Mouse (Mus musculus): ENCODE results near the gene Ltb4r2. TPM values are rescaled to one million over a fixed set of nuclear protein-coding genes. Genes with fewer than 3 reads are reported as not detected.

Ltb4r2 gene
- polyA plus RNA-seq, 1 experiment from 2014 or later = 0.41 TPM

DNA sequence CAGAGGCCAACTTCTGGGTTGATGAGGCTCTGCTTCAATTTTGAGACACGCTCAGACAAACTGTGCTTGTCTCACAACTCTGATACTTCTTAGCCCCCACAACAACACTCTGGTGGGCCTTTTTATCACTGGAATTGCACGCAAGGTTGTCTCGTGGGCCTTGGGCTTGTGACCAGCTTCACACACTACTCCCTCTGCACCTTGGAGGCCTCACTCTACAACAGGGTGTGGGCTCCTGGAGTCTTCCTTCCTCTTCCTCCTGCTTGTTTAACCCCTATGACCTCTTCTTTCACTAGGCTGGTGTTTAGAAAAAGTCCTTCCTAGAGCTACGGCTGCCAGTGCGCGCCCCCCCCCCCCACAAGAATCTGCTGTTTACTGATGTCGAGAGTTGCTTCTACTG is 15.5 kb downstream of the Ltb4r2 start:
- no peaks in the 10 kb centered on the region for H3K9me3 ChIP-seq (ENCODE audit: low read length)
- peaks cover 1% of the 10 kb centered on the region; the same call in 1 of the 2 replicates for H3K27me3 ChIP-seq (ENCODE audit: insufficient read depth, low read length)
- no peak overlapping the region for H3K4me3 ChIP-seq (ENCODE audit: low read length)
- no peaks in the 10 kb centered on the region for H3K36me3 ChIP-seq (ENCODE audit: insufficient read depth, low read length)
- WGBS = 65% methylated on average over 7 of the region's 7 CpGs
- no peak overlapping the region for H3K9ac ChIP-seq (replicated peaks; ENCODE audit: low read length)
- H3K4me2 ChIP-seq (replicated peaks; ENCODE audit: low read depth, low read length) = no peak overlapping the region
- ATAC-seq (ENCODE audit: low FRiP score, low TSS enrichment) = no peak
- peaks cover 4% of the 10 kb centered on the region for H3K4me1 ChIP-seq (ENCODE audit: insufficient read depth, low read length)
- no peak overlapping the region for H3K27ac ChIP-seq (ENCODE audit: low read length)

DNA sequence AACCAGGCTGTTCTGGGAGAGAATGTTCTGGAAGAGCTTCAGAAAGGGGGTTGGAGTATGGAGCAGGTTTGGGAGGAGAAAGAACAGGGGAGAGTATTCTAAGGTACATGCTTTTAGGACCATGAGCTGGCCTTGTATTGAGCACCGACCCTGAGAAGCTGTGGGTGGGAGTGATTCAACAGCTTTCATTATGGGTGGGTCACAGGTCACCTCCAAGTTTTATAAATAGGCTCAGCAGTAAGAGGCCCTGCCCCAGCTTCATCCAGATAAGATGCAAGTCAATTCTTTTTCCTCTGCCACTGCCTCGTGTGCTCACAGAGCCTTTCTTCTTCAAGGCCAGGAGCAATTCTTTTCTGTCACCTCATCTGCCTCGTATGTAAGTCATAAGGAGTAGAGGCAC is 15.9 kb downstream of the Ltb4r2 start:
- Histone ChIP-seq H3K36me3 (ENCODE audit: insufficient read depth, low read length) (no peaks in the 10 kb centered on the region), H3K4me3 (ENCODE audit: low read length) (no peak overlapping the region), H3K4me1 (ENCODE audit: insufficient read depth, low read length) (peaks cover 8% of the 10 kb centered on the region), H3K4me2 (replicated peaks; ENCODE audit: low read depth, low read length) (no peak overlapping the region), H3K9me3 (ENCODE audit: low read length) (no peaks in the 10 kb centered on the region), H3K9ac (replicated peaks; ENCODE audit: low read length) (no peak overlapping the region), H3K27ac (ENCODE audit: low read length) (no peak overlapping the region), H3K27me3 (ENCODE audit: insufficient read depth, low read length) (peaks cover 6% of the 10 kb centered on the region)
- WGBS = 37% methylated on average over 3 of the region's 3 CpGs
- ATAC-seq (ENCODE audit: low FRiP score, low TSS enrichment) = no peak

DNA sequence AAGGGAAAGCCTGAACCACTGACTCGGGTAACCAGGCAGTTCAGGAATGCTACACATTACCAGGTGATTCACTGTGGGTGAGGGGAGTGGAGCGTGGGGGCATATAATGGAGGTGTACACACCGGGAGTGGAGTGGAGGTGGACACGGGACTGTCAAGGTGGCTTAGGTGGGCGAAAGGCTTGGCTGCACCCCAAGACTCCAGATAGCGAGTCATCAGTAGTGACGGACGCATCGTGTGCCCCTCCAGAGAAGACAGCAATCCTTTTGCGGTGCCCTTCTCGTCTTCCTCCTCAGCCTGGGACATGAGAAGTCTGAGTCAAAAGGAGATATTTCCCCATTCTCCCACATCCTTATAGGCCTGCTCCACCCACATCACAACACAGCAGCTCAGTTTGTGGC is 16.6 kb downstream of the Ltb4r2 start:
- 87% methylated on average over 11 of the region's 11 CpGs for WGBS
- H3K9ac ChIP-seq (replicated peaks; ENCODE audit: low read length) = no peak overlapping the region
- no peak overlapping the region for H3K4me2 ChIP-seq (replicated peaks; ENCODE audit: low read depth, low read length)
- ATAC-seq (ENCODE audit: low FRiP score, low TSS enrichment) = no peak
- no peak overlapping the region for H3K27ac ChIP-seq (ENCODE audit: low read length)
- peaks cover 14% of the 10 kb centered on the region for H3K4me1 ChIP-seq (ENCODE audit: insufficient read depth, low read length)
- H3K36me3 ChIP-seq (ENCODE audit: insufficient read depth, low read length) = no peaks in the 10 kb centered on the region
- H3K4me3 ChIP-seq (ENCODE audit: low read length) = no peak overlapping the region
- no peaks in the 10 kb centered on the region for H3K9me3 ChIP-seq (ENCODE audit: low read length)
- H3K27me3 ChIP-seq (ENCODE audit: insufficient read depth, low read length) = peaks cover 12% of the 10 kb centered on the region

DNA sequence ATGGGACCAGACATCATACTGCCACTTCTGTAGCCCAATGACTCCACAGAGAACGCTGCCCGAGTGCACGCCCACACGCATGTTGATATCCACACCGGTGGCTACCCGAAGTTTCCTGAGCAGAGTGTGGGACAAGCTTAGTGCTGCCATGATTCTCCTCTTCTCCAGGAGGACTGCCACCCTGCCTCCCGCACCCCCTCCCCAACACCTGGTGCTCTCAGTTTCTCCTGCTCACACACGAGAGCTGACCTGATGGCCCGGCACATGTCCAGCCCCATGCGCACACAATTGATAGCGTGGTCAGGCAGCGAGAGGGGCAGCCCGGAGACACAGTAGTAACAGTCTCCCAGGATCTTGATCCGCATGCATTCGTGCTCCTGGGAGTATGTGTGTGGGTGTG is 17.5 kb downstream of the Ltb4r2 start:
- 85% methylated on average over 15 of the region's 15 CpGs for whole genome bisulfite sequencing
- Histone ChIP-seq H3K27ac (ENCODE audit: low read length) (no peak overlapping the region), H3K4me1 (ENCODE audit: insufficient read depth, low read length) (peaks cover 14% of the 10 kb centered on the region), H3K9ac (replicated peaks; ENCODE audit: low read length) (no peak overlapping the region), H3K4me3 (ENCODE audit: low read length) (no peak overlapping the region), H3K4me2 (replicated peaks; ENCODE audit: low read depth, low read length) (no peak overlapping the region), H3K36me3 (ENCODE audit: insufficient read depth, low read length) (no peaks in the 10 kb centered on the region), H3K9me3 (ENCODE audit: low read length) (no peaks in the 10 kb centered on the region), H3K27me3 (ENCODE audit: insufficient read depth, low read length) (peaks cover 12% of the 10 kb centered on the region)
- ATAC-seq (ENCODE audit: low FRiP score, low TSS enrichment) = no peak

DNA sequence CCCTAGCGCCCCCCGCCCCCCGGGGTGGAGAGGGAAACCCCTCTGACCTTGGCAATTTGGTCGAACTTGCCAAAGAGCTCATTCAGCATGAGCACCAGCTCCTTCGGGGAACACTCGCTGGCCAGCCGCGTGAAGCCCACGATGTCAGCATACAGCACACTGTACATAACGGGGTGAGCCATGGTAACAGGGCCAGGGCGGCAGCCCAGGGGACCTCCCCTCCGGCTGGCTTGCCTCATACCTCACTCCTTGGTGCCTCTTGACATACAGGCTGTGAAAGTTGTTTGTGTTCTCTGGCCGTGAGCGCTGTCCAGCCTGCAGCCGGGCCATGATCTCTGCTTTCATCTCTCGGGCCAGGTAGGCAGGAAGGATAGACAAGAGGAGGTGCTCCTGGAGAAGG is 18.4 kb downstream of the Ltb4r2 start:
- Histone ChIP-seq H3K9me3 (ENCODE audit: low read length) (no peaks in the 10 kb centered on the region), H3K27ac (ENCODE audit: low read length) (no peak overlapping the region), H3K36me3 (ENCODE audit: insufficient read depth, low read length) (no peaks in the 10 kb centered on the region), H3K4me3 (ENCODE audit: low read length) (no peak overlapping the region), H3K4me1 (ENCODE audit: insufficient read depth, low read length) (peaks cover 14% of the 10 kb centered on the region), H3K9ac (replicated peaks; ENCODE audit: low read length) (no peak overlapping the region), H3K4me2 (replicated peaks; ENCODE audit: low read depth, low read length) (no peak overlapping the region), H3K27me3 (ENCODE audit: insufficient read depth, low read length) (peaks cover 12% of the 10 kb centered on the region)
- 59% methylated on average over 16 of the region's 16 CpGs for WGBS
- ATAC-seq (ENCODE audit: low FRiP score, low TSS enrichment) = no peak

DNA sequence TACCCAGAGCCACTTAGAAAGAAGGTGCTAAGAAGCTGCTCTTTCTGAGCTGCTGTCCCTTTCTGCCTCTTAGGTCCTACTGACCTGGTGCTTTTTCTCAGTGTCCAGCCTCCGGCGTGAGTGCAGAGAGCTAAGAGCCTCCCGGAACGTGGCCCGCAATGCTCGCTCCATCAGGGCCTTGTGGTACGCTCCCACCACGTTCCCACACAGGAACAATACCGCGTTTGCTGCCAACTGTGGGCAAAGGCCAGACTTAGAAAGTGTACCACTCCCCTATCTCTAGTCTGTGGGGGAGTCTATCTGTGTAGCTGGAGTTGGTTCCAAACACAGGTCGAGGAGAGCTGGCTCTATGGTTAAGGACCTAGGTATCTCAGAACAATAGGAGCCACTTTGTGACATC is 19.5 kb downstream of the Ltb4r2 start:
- Histone ChIP-seq H3K27ac (ENCODE audit: low read length) (no peak overlapping the region), H3K27me3 (ENCODE audit: insufficient read depth, low read length) (peaks cover 12% of the 10 kb centered on the region), H3K4me1 (ENCODE audit: insufficient read depth, low read length) (peaks cover 14% of the 10 kb centered on the region), H3K9me3 (ENCODE audit: low read length) (no peaks in the 10 kb centered on the region), H3K4me2 (replicated peaks; ENCODE audit: low read depth, low read length) (no peak overlapping the region), H3K36me3 (ENCODE audit: insufficient read depth, low read length) (no peaks in the 10 kb centered on the region), H3K9ac (replicated peaks; ENCODE audit: low read length) (no peak overlapping the region), H3K4me3 (ENCODE audit: low read length) (no peak overlapping the region)
- 78% methylated on average over 11 of the region's 11 CpGs for WGBS
- ATAC-seq (ENCODE audit: low FRiP score, low TSS enrichment) = no peak

DNA sequence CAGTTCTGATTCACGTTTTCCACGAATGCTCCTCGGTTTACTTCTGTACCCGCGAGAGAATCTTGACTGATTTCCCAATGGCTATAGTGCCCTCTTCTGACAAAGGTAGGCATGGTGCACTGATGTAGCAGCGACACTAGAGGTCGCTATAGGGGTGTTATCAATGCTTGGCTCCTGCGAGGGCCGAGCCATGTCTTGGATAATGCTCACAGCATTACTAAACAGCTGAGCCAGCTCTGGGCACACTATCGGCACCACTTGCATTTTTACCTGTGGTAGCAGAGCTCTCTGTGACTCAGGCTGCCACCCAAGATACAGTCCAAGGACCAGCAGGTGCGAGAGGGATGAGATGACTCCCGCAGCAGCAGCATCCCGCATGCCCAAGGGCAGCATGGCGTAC is 20.1 kb downstream of the Ltb4r2 start:
- peak overlapping the region; percentile 28 for H3K4me3 ChIP-seq (ENCODE audit: low read length)

DNA sequence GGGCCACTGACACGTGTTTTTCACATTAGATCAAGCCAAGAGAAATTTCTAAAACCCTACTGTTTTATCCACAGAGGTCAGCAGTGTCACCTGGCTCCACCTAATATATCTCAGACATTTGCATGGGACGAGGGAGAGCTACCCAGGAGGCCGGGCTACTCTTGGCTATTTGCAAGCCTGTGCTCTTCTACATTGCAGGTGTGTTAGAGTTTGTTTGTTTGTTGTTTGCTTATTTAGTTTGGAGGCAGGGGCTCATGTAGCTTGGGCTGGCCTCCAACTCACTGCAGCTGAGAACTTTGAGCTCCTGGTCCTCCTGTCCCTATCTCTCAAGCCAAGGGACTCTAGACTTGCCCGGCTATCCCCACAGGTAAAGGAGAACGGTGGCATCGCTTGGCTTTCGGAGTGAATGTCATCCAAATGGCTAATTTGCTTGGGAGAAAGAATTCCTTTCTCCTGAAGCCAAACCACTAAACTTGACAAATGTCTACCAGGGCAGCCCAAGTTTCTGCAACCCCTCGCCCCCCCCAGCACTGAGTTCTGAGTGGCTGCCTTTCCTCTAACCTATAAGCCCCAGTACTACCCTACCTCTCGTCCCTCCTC is 21.2 kb downstream of the Ltb4r2 start:
- peak overlapping the region; percentile 50 for H3K9ac ChIP-seq (replicated peaks; ENCODE audit: low read length)
- H3K4me1 ChIP-seq (ENCODE audit: insufficient read depth, low read length) = peaks cover 14% of the 10 kb centered on the region
- no peaks in the 10 kb centered on the region for H3K36me3 ChIP-seq (ENCODE audit: insufficient read depth, low read length)
- ATAC-seq (ENCODE audit: low FRiP score, low TSS enrichment) = no peak
- H3K27ac ChIP-seq (ENCODE audit: low read length) = peak overlapping the region; percentile 80
- H3K9me3 ChIP-seq (ENCODE audit: low read length) = no peaks in the 10 kb centered on the region
- peak overlapping the region; percentile 63 for H3K4me2 ChIP-seq (replicated peaks; ENCODE audit: low read depth, low read length)
- H3K27me3 ChIP-seq (ENCODE audit: insufficient read depth, low read length) = peaks cover 12% of the 10 kb centered on the region
- WGBS = 39% methylated on average over 9 of the region's 9 CpGs
- H3K4me3 ChIP-seq (ENCODE audit: low read length) = peak overlapping the region; percentile 51

More for the DNA sequence above, 20.1 kb downstream of the Ltb4r2 start:
- H3K4me1 ChIP-seq (ENCODE audit: insufficient read depth, low read length) = peaks cover 14% of the 10 kb centered on the region
- peak overlapping the region; percentile 40; the same call in 1 of the 2 replicates for H3K9ac ChIP-seq (replicated peaks; ENCODE audit: low read length)
- H3K9me3 ChIP-seq (ENCODE audit: low read length) = no peaks in the 10 kb centered on the region
- ATAC-seq (ENCODE audit: low FRiP score, low TSS enrichment) = peak; percentile 53; the same call in 1 of the 2 replicates
- no peak overlapping the region for H3K27ac ChIP-seq (ENCODE audit: low read length)
- H3K36me3 ChIP-seq (ENCODE audit: insufficient read depth, low read length) = no peaks in the 10 kb centered on the region
- 13% methylated on average over 14 of the region's 14 CpGs for WGBS
- peak overlapping the region; percentile 41 for H3K4me2 ChIP-seq (replicated peaks; ENCODE audit: low read depth, low read length)
- peaks cover 12% of the 10 kb centered on the region for H3K27me3 ChIP-seq (ENCODE audit: insufficient read depth, low read length)

DNA sequence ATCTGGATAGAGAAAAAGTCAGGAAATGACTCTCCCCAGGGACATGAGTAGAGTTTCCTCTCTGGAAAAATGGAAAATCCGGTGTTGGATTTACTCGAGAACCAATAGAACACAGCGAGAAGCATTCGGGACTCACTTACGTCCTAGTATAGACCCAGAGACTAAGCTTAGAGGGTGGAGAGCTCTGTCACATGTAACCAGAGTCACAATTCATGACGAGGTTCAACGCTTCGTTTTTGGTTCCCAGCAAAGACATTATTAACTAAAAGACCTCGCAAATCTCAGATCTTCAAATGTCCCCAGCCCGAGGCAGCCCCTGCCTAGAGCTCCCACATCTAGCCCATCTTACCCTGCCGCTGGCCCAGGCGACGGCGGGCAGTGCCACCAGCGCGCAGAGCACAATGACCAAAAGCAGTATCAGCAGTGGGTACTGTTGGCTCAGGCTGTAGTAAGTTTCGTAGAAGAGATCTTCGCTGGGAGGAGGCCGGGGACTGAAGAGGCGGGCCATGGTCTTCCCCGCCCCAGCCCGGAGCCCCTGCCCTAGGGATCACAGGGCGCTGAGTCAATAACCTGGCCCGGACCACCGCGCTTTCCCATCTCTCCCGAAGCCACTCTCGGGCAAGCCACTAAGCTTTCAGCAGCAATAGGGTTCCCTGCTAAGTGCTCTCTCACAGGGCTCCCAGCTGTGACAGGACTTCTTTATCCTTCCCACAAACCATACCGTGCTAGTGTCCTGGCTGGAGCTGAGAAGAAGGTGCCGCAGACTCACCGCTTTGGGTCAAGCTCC is 22.1 kb downstream of the Ltb4r2 start:
- Histone ChIP-seq H3K9ac (replicated peaks; ENCODE audit: low read length) (peak overlapping the region; percentile 62), H3K27me3 (ENCODE audit: insufficient read depth, low read length) (peaks cover 12% of the 10 kb centered on the region), H3K9me3 (ENCODE audit: low read length) (no peaks in the 10 kb centered on the region), H3K4me2 (replicated peaks; ENCODE audit: low read depth, low read length) (peak overlapping the region; percentile 63), H3K4me1 (ENCODE audit: insufficient read depth, low read length) (peaks cover 23% of the 10 kb centered on the region), H3K36me3 (ENCODE audit: insufficient read depth, low read length) (no peaks in the 10 kb centered on the region), H3K4me3 (ENCODE audit: low read length) (peak overlapping the region; percentile 51), H3K27ac (ENCODE audit: low read length) (peak overlapping the region; percentile 80)
- peak; percentile 69 for ATAC-seq (ENCODE audit: low FRiP score, low TSS enrichment)
- WGBS = 1% methylated on average over 31 of the region's 31 CpGs

DNA sequence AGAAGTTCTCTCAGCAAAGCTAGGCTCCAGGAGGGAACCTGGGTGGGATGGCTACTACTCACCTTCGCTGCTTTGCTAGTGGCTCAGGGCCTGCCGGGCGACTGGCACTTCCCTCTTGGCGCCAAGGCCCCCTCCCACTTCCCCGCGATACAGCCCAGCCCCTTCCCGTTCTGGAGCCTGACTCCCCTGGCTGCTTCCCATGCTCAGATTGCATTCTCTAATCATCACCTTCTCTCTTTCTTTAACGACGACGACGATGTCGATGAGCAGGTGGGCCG is 22.7 kb downstream of the Ltb4r2 start, which contains the start of gene Adcy4:
Adcy4 (minus strand) TSS at position 138 of the 278 bp plus-strand sequence.
- peak within 1 kb of the TSS; percentile 62 for H3K9ac ChIP-seq (replicated peaks; ENCODE audit: low read length)
- 6% methylated on average over 13 of the region's 13 CpGs for WGBS
- peak within 1 kb of the TSS; percentile 51 for H3K4me3 ChIP-seq (ENCODE audit: low read length)
- no peaks in the 10 kb centered on the region for H3K9me3 ChIP-seq (ENCODE audit: low read length)
- peak within 1 kb of the TSS; percentile 80 for H3K27ac ChIP-seq (ENCODE audit: low read length)
- H3K4me2 ChIP-seq (replicated peaks; ENCODE audit: low read depth, low read length) = peak within 1 kb of the TSS; percentile 63
- peaks cover 12% of the 10 kb centered on the region for H3K27me3 ChIP-seq (ENCODE audit: insufficient read depth, low read length)
- H3K4me1 ChIP-seq (ENCODE audit: insufficient read depth, low read length) = peaks cover 26% of the 10 kb centered on the region
- peak; percentile 14; the same call in 1 of the 2 replicates for ATAC-seq (ENCODE audit: low FRiP score, low TSS enrichment)
- H3K36me3 ChIP-seq (ENCODE audit: insufficient read depth, low read length) = no peaks in the 10 kb centered on the region
